Mouse (Mus musculus) liver, embryonic 16.5 days (tissue): ENCODE results near the gene Col4a1. TPM values are rescaled to one million over a fixed set of nuclear protein-coding genes. Genes with fewer than 3 reads are reported as not detected.

Source experiments
- ATAC-seq: fragments of 200-750 bp; cut with Nextera tagmentation; 2 replicates; pipeline ENCODE4 v1.8.0; 2017; ENCODE audit warnings: low read depth, mild to moderate bottlenecking, moderate number of reproducible peaks, moderate library complexity
- H3K27ac ChIP-seq: fragments of 300-500 bp; sonication (generic); 2 replicates; pipeline ENCODE4 v1.5.1; 2014; ENCODE audit warnings: mild to moderate bottlenecking, low read length
- H3K27me3 ChIP-seq: fragments of 300-500 bp; sonication (generic); 2 replicates; pipeline ENCODE4 v1.6.1; 2014; ENCODE audit warnings: low read depth, low read length, mixed read lengths; ENCODE audit not compliant: control insufficient read depth, insufficient read depth
- H3K36me3 ChIP-seq: fragments of 300-500 bp; sonication (generic); 2 replicates; pipeline ENCODE4 v1.6.1; 2014; ENCODE audit warnings: mild to moderate bottlenecking; ENCODE audit not compliant: control insufficient read depth, insufficient read depth
- H3K4me1 ChIP-seq: fragments of 300-500 bp; sonication (generic); 2 replicates; pipeline ENCODE4 v1.6.1; 2014; ENCODE audit warnings: low read depth, low read length, mixed read lengths; ENCODE audit not compliant: control insufficient read depth
- H3K4me2 ChIP-seq: fragments of 300-500 bp; sonication (generic); 2 replicates; pipeline ENCODE4 v1.6.1; 2014; ENCODE audit warnings: low read depth, low read length, mixed read lengths
- H3K4me3 ChIP-seq: fragments of 300-500 bp; sonication (generic); 2 replicates; pipeline ENCODE4 v1.5.1; 2014; ENCODE audit warnings: low read depth, mild to moderate bottlenecking, low read length
- H3K9ac ChIP-seq: fragments of 300-500 bp; sonication (generic); 2 replicates; pipeline ENCODE4 v1.6.1; 2014; ENCODE audit warnings: low read depth, low read length
- H3K9me3 ChIP-seq: fragments of 300-500 bp; sonication (generic); replicated peaks from 2 replicates; pipeline ENCODE4 v1.6.1; 2016; ENCODE audit warnings: low read length; ENCODE audit not compliant: control insufficient read depth
- WGBS: fragments of 180-500 bp; shearing (Covaris S2); extraction: QIAGEN DNeasy Blood & Tissue Kit; methylation state at CpG from one replicate; pipeline ENCODE4 v1.1.7; 2014; ENCODE audit not compliant: insufficient replicate concordance; 5-methylcytosine and 5-hydroxymethylcytosine counted together
- polyA plus RNA-seq: library from polyadenylated mRNA; unstranded; fragments of >200 nt; fragmentation: Nextera tagmentation; extraction: Ambion mirVana; gene quantifications from 2 replicates; pipeline ENCODE4 v1.2.1, GENCODE M21; 2015

The Col4a1 gene
- polyA plus RNA-seq, 1 experiment from 2014 or later = 25.7 TPM

- no peak overlapping the region for H3K27ac ChIP-seq
- H3K36me3 ChIP-seq = no peaks in the 10 kb centered on the region
- no peaks in the 10 kb centered on the region for H3K27me3 ChIP-seq
- ATAC-seq = no peak
- no peaks in the 10 kb centered on the region for H3K4me1 ChIP-seq
- no peaks in the 10 kb centered on the region for H3K9me3 ChIP-seq
- H3K4me2 ChIP-seq = no peak overlapping the region
- no peak overlapping the region for H3K9ac ChIP-seq
- H3K4me3 ChIP-seq = no peak overlapping the region
- WGBS = 67% methylated on average over 9 of the region's 9 CpGs
Measured at GRCm38 (mm10) chr8:11155579-11156318, 156.9 kb downstream of the Col4a1 start.

DNA sequence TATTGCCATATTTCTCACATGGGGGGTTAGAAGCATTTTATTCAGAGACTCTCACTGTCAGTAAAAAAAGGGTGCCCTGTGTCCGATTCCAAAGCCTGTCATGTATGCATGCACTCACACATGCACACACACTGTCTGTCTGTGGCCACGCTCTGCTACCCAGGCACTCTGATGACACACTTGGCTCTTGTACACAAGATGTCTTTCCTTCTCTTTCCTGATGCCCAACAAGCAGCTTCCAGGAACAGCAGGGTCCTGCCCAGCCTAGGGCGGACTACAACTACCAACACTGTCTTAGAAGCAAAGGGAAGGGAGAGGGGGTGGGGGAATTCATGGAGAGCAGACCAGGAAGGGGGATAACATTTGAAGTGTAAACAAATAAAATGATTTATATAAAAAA, 162.4 kb downstream of the Col4a1 start:
- ATAC-seq = no peak
- no peak overlapping the region for H3K4me3 ChIP-seq
- H3K9ac ChIP-seq = no peak overlapping the region
- H3K27me3 ChIP-seq = no peaks in the 10 kb centered on the region
- H3K4me1 ChIP-seq = no peaks in the 10 kb centered on the region
- no peaks in the 10 kb centered on the region for H3K9me3 ChIP-seq
- no peaks in the 10 kb centered on the region for H3K36me3 ChIP-seq
- no peak overlapping the region for H3K4me2 ChIP-seq
- no peak overlapping the region for H3K27ac ChIP-seq
- WGBS = 68% methylated on average over 3 of the region's 3 CpGs

DNA sequence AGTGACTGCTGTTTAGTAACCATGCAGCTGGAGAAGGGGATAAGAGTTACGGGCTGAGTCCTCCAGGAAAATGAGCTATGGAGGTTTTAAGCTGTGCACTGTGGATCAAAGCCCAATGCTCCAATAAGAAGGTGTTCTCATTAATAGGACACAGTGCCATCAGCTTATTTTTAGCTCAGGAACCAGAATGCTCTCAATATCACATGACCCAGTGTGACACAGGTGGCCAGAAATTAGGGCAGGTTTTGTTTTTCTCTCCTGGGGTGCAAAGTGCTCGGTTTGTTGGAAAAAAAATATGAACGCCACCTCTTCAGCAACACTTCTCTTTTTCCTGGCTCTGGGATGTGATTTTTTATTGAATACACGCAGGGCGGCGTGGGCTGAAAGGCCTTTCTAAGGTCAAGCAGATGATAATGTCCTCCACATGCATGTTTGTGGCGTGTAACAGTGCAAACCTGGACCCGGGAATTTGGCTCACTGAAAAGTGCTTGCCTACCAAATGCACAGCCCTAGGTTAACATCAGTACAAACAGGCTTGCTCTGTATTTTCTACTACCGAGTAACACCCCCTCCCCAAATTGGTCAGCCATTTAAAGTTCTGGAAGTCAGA, 163.3 kb downstream of the Col4a1 start:
- Histone ChIP-seq H3K4me1 (no peaks in the 10 kb centered on the region), H3K27ac (no peak overlapping the region), H3K9me3 (no peaks in the 10 kb centered on the region), H3K9ac (no peak overlapping the region), H3K27me3 (no peaks in the 10 kb centered on the region), H3K4me2 (no peak overlapping the region), H3K36me3 (no peaks in the 10 kb centered on the region), H3K4me3 (no peak overlapping the region)
- ATAC-seq = no peak
- WGBS = 60% methylated on average over 9 of the region's 9 CpGs

DNA sequence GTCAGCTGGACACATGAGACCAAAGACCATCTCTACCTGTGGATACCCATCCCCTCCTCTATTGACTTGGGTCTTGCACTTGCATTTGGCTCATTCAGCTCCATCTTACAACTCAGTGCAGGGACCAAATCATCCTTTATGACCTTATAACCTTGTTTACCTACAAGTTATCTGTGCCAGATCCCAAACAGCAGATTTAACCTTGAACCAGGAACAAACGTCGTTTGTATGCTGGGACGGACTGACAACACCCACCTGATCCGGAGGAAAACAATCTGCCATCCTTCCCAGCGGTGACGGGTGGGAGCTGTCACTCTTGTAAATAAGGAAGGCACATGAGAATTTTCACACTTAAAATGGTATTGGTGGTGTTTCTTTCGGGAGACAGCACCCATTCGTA, 163.8 kb downstream of the Col4a1 start:
- WGBS = 64% methylated on average over 8 of the region's 8 CpGs
- Histone ChIP-seq H3K4me1 (no peaks in the 10 kb centered on the region), H3K9me3 (no peaks in the 10 kb centered on the region), H3K27me3 (no peaks in the 10 kb centered on the region), H3K4me3 (no peak overlapping the region), H3K4me2 (no peak overlapping the region), H3K36me3 (no peaks in the 10 kb centered on the region), H3K27ac (no peak overlapping the region), H3K9ac (no peak overlapping the region)
- no peak for ATAC-seq

Other genes starting within 250 kb of the Col4a1 start
- 7.2 and 9.2 TPM in 2 replicates for gene Col4a2, start within 50 bp of the Col4a1 start, polyA plus RNA-seq
- gene Rab20, start 165.9 kb upstream of the Col4a1 start, polyA plus RNA-seq = 6.3 and 7.4 TPM in 2 replicates
- gene Naxd, start 184.7 kb upstream of the Col4a1 start, polyA plus RNA-seq = 37.0 and 38.0 TPM in 2 replicates
- gene Cars2, start 238.0 kb upstream of the Col4a1 start, polyA plus RNA-seq = 10.1 and 11.8 TPM in 2 replicates
- gene Ing1, start 242.7 kb upstream of the Col4a1 start, polyA plus RNA-seq = 11.1 and 11.7 TPM in 2 replicates